ENCODE assay signal across 7 mouse cellular contexts in the genomic region with DNA sequence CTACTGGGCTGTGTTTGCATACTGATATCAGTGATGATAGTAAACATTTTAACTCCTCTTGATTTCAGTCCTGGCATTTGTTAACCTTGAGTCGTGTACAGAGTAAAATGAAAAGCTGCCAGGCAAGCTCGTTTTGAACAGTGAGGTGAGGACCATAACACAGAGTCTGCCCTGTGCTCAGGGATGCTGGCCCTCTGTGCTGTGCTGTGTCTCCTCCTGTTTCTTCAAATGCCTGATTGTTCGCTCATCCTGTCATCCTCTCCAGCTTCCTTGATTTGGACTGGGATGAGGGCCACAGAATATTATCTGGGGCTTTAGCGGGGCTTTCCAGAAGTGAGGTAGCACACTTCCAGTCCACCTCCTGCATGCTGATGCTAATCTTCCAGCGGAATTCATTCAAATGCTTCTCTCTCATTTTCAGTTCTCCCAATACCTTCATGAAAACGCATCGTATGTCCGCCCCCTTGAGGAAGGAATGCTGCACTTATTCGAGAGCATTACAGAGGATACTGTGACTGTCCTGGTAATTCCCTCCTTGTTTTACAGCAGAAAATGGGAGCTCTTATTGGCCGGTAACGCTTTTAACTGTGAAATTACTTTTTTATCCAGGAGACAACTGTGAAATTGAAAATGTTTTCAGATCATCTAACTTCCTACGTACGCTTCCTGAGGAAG. TPM values are rescaled to one million over a fixed set of nuclear protein-coding genes. Genes with fewer than 3 reads are reported as not detected.
DNase-seq lines count a peak whose midpoint lies in the region; ATAC-seq lines count a peak whose summit lies in the region.

No protein-coding gene starts in this region.

- no peaks in the 10 kb centered on the region for H3K27me3 ChIP-seq in forebrain, embryonic 16.5 days (replicated peaks; ENCODE audit: control insufficient read depth, insufficient read depth, low read length)
- no peaks in the 10 kb centered on the region for H3K27me3 ChIP-seq in hindbrain, embryonic 15.5 days
- H3K27me3 ChIP-seq in midbrain, embryonic 12.5 days: no peaks in the 10 kb centered on the region
- H3K27me3 ChIP-seq in stomach, embryonic 14.5 days (ENCODE audit: control insufficient read depth, insufficient read depth, low read length): no peaks in the 10 kb centered on the region

- peaks cover 17% of the 10 kb centered on the region for H3K36me3 ChIP-seq in forebrain, embryonic 16.5 days (ENCODE audit: control insufficient read depth, insufficient read depth)
- H3K36me3 ChIP-seq in hindbrain, embryonic 15.5 days: peaks cover 23% of the 10 kb centered on the region
- peaks cover 36% of the 10 kb centered on the region for H3K36me3 ChIP-seq in midbrain, embryonic 12.5 days
- peaks cover 9% of the 10 kb centered on the region for H3K36me3 ChIP-seq in stomach, embryonic 14.5 days (ENCODE audit: control insufficient read depth, insufficient read depth, low read length)

- no peak overlapping the region for H3K27ac ChIP-seq in forebrain, embryonic 16.5 days (ENCODE audit: low read length)
- peak overlapping the region; percentile 59; the same call in 1 of the 2 replicates for H3K27ac ChIP-seq in hindbrain, embryonic 15.5 days (replicated peaks)
- peak overlapping the region; percentile 42; the same call in 1 of the 2 replicates for H3K27ac ChIP-seq in midbrain, embryonic 12.5 days (replicated peaks)
- no peak overlapping the region for H3K27ac ChIP-seq in stomach, embryonic 14.5 days (ENCODE audit: low read length)

- H3K9me3 ChIP-seq in forebrain, embryonic 16.5 days (ENCODE audit: control insufficient read depth, low read length): no peaks in the 10 kb centered on the region
- no peaks in the 10 kb centered on the region for H3K9me3 ChIP-seq in hindbrain, embryonic 15.5 days
- H3K9me3 ChIP-seq in midbrain, embryonic 12.5 days: no peaks in the 10 kb centered on the region
- no peaks in the 10 kb centered on the region for H3K9me3 ChIP-seq in stomach, embryonic 14.5 days (ENCODE audit: control insufficient read depth, low read depth, low read length)

- H3K9ac ChIP-seq in forebrain, embryonic 16.5 days (replicated peaks; ENCODE audit: low read depth, low read length): no peak overlapping the region
- no peak overlapping the region for H3K9ac ChIP-seq in hindbrain, embryonic 15.5 days
- no peak overlapping the region for H3K9ac ChIP-seq in midbrain, embryonic 12.5 days (replicated peaks)
- H3K9ac ChIP-seq in stomach, embryonic 14.5 days (replicated peaks; ENCODE audit: low read depth, low read length): no peak overlapping the region

- 36% methylated on average over 13 of the region's 13 CpGs for WGBS in forebrain, embryonic 16.5 days
- 28% methylated on average over 13 of the region's 13 CpGs for WGBS in hindbrain, embryonic 15.5 days
- 39% methylated on average over 13 of the region's 13 CpGs for WGBS in midbrain, embryonic 12.5 days
- WGBS in stomach, embryonic 14.5 days: 30% methylated on average over 13 of the region's 13 CpGs

- H3K4me3 ChIP-seq in forebrain, embryonic 16.5 days (replicated peaks; ENCODE audit: low read length): no peak overlapping the region
- no peak overlapping the region for H3K4me3 ChIP-seq in hindbrain, embryonic 15.5 days
- no peak overlapping the region for H3K4me3 ChIP-seq in midbrain, embryonic 12.5 days
- no peak overlapping the region for H3K4me3 ChIP-seq in stomach, embryonic 14.5 days (ENCODE audit: low read depth, low read length)

- peak; percentile 74 for DNase-seq in adipocyte (ENCODE audit: low spot score)
- peak; percentile 76 to 83 for DNase-seq in cerebellum, adult 18-20 months
- DNase-seq in layer of hippocampus, postnatal 10 days (ENCODE audit: low spot score in 2 of 2): peak; percentile 79 to 82

- H3K4me1 ChIP-seq in forebrain, embryonic 16.5 days (replicated peaks; ENCODE audit: control insufficient read depth, insufficient read depth, low read length): no peaks in the 10 kb centered on the region
- 0 out of 2 replicates have a peak, but pooled peaks cover 8% of the 10 kb centered on the region for H3K4me1 ChIP-seq in hindbrain, embryonic 15.5 days (replicated peaks)
- no peaks in the 10 kb centered on the region for H3K4me1 ChIP-seq in midbrain, embryonic 12.5 days
- no peaks in the 10 kb centered on the region for H3K4me1 ChIP-seq in stomach, embryonic 14.5 days (ENCODE audit: control insufficient read depth, insufficient read depth, low read length)

- no peak overlapping the region for H3K4me2 ChIP-seq in forebrain, embryonic 16.5 days (ENCODE audit: low read length)
- no peak overlapping the region for H3K4me2 ChIP-seq in hindbrain, embryonic 15.5 days
- no peak overlapping the region for H3K4me2 ChIP-seq in midbrain, embryonic 12.5 days (replicated peaks)
- H3K4me2 ChIP-seq in stomach, embryonic 14.5 days (replicated peaks; ENCODE audit: low read depth, low read length): no peak overlapping the region

- ATAC-seq in forebrain, embryonic 16.5 days: peak; percentile 87
- ATAC-seq in hindbrain, embryonic 15.5 days (ENCODE audit: low FRiP score, low read depth): peak; percentile 82
- peak; percentile 64; the same call in 1 of the 2 replicates for ATAC-seq in midbrain, embryonic 12.5 days (ENCODE audit: low FRiP score, low read depth)
- peak; percentile 66; the same call in 1 of the 2 replicates for ATAC-seq in stomach, embryonic 14.5 days (ENCODE audit: insufficient number of reproducible peaks, insufficient read depth, low FRiP score, low read depth)

RNA-seq across cellular contexts. Expression of a gene that starts 28.4 kb away (rescaled TPM):
- 28.1 and 29.5 TPM in 2 replicates for polyA plus RNA-seq in forebrain, embryonic 16.5 days (2015; fragmentation: Nextera tagmentation; extraction: Ambion mirVana)
- polyA plus RNA-seq in hindbrain, embryonic 15.5 days (2015; fragmentation: Nextera tagmentation; extraction: Ambion mirVana): 38.8 and 41.1 TPM in 2 replicates
- 10 to 100 TPM; 71.4 to 72.7 TPM for total RNA-seq in layer of hippocampus, postnatal 10 days (2021)
- polyA plus RNA-seq in midbrain, embryonic 12.5 days (2016; fragmentation: Nextera tagmentation; extraction: Ambion mirVana): 24.2 and 24.5 TPM in 2 replicates
- polyA plus RNA-seq in stomach, embryonic 14.5 days (2014; fragmentation: Nextera tagmentation; extraction: Ambion mirVana): 26.9 and 30.3 TPM in 2 replicates

RNA-seq across cellular contexts. Expression of a gene that starts 39.2 kb away (rescaled TPM):
- 1.6 and 1.7 TPM in 2 replicates for polyA plus RNA-seq in forebrain, embryonic 16.5 days (2015; fragmentation: Nextera tagmentation; extraction: Ambion mirVana)
- polyA plus RNA-seq in hindbrain, embryonic 15.5 days (2015; fragmentation: Nextera tagmentation; extraction: Ambion mirVana): 1.7 and 2.0 TPM in 2 replicates
- 10 to 100 TPM; 10.1 to 12.7 TPM for total RNA-seq in layer of hippocampus, postnatal 10 days (2021)
- polyA plus RNA-seq in midbrain, embryonic 12.5 days (2016; fragmentation: Nextera tagmentation; extraction: Ambion mirVana): 1.6 and 2.7 TPM in 2 replicates
- 10.4 and 10.8 TPM in 2 replicates for polyA plus RNA-seq in stomach, embryonic 14.5 days (2014; fragmentation: Nextera tagmentation; extraction: Ambion mirVana)

Comparison
In these comparisons a context has a peak if more than half of its experiments do, and no peak if none do; other contexts are left out.
1. H3K27ac ChIP-seq: peak in hindbrain, embryonic 15.5 days (single experiment) and midbrain, embryonic 12.5 days (single experiment); none in forebrain, embryonic 16.5 days (single experiment) and stomach, embryonic 14.5 days (single experiment).
2. Peak in every context shown above with its lines, with median percentiles within 50 percentile points of each other: DNase-seq and ATAC-seq.